Mouse (Mus musculus): ENCODE results near the gene Nek8.

Nek8 gene

DNA sequence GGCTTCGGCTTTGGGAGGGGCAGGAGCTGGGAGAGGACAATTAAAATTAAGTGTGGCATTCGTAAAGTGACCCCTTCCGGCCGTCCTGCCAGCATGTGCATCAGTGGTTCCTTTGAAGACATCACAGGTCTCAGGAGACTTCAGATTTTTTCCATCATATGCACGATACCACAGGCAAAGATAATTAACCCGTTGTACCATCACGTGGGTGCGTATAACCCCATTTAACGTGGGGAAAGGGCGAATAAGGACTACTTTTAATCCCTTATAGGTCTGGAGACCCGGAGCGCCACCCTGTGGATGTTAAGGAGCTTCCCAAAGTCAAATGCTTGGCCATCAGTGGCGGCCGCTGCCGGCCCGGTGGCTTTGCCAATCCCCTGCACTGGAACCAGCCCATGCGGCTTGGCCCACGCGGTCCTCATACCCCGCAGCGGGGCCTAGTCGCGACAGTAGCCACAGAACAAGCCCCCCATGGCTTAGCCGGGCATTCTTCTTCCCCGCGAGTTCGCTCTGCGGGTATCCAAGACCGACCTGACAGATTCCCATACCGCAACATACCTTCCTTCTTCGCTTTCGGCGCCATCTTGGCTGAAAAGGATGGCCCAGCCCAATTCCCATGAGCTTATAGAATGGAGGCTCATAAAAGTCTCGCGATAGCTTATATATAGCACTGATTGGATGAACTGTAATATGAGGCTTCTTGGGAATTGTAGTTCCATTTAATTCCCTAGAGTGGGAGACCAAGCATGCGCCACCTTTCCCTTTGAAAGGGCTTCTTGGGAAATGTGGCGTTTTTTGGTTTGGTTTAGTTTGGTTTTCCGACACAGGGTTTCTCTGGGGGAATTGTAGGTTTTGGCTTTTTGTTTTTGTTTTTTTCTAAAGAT lies 6.7 kb upstream of the Nek8 start, which contains the start of gene Rpl23a:
Rpl23a (minus strand) TSS at position 624 of the 884 bp plus-strand sequence.
- DNase-seq (ENCODE audit: low read depth): peak; percentile 78

DNA sequence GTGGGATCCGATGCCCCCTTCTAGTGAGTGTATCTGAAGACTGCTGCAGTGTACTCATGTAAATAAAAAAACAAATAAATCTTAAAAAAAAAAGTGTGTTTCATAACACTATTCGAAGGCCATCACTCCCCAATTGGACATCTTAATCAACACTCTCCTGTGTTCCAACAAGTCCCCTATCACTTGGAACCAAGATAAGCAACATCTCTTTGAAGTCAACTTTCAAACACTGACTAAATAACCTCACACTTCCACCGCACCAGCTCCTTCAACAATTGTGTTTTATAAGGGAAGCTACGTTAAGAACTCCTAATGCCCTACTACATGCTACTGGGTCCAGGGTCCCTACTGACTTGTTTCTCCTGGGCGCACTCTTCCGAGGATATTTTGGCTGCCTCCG lies 6.0 kb upstream of the Nek8 start:
- no peak for DNase-seq (ENCODE audit: low read depth)

DNA sequence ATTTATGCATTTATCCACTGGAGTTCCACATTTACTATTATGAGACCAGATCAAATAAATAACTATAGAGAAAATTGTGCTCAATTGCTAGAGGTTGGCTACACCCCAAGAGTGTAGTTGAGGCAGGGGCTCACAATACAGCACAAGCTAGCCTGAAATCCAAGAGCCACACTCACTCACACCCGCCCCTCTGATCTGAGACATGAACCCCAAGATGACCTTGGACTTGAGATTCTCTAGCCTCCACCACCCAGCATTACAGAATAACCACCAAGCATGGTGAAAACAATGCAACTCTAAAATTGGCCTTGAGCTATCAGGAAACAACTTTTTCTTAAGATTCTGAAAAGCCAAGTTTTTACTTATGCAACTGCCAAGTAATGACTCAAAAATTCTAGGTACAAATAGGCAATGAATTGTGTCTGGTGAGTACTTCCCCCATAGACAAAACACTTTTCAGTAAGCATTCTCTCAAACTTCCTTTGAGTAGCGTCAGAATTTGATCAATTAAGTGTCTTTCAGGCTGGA lies 5.4 kb upstream of the Nek8 start:
- DNase-seq (ENCODE audit: low read depth): no peak

DNA sequence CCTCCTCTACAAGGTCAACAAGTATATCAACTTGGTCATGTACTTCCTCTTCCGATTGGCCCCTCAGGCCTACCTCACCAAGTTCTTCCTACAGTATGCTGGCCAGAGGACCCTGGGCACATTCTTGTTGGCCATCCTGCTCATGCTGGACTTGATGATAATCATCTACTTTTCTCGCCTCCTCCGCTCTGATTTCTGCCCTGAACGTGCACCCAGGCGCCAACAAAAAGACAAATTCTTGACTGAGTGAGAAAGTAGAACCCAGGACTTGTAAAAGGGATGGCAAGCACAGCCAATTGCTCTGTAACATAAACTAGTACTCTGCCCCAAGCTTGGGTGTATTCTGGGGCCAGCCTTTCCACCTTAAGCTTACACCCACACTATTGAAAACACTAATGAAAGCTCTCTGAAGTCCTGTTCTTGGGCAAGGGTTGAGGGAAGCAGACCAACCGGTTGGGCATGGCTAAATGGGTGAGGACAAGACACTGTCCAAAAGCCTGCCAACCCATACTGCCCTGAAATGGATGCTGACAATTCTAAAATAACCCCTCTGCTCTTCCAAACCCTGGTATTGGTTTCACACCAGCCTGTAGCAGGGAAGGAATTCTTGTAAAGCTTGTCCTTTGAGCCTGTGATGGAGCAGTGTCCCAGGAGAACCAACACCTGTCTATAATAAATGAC lies 3.7 kb upstream of the Nek8 start:
- DNase-seq (ENCODE audit: low read depth): no peak

DNA sequence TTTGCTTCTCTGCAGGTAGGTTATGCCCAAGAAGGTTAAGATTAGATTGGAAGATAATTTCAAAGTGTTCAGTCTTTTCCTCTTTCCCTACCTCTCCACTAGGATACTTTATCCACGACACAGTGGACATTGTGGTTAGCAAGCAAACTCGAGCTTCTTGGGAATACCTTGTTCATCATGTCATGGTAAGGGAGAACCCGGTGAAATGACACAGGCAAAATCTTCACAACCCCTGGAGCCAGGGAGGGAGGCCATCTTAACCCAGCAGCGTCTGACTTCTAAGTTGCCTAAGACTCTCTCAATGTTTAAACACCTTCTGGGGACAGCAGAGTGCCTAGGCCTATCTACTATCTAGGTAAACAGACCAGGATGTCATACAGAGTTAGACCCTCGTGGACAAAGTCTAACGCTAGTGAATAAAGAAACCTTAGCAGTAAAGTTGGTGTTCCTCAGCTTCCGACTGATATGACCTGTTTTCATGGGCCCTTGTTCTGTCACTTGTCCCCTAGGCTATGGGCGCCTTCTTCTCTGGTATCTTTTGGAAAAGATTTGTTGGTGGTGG lies 3.0 kb upstream of the Nek8 start:
- DNase-seq (ENCODE audit: low read depth): no peak

DNA sequence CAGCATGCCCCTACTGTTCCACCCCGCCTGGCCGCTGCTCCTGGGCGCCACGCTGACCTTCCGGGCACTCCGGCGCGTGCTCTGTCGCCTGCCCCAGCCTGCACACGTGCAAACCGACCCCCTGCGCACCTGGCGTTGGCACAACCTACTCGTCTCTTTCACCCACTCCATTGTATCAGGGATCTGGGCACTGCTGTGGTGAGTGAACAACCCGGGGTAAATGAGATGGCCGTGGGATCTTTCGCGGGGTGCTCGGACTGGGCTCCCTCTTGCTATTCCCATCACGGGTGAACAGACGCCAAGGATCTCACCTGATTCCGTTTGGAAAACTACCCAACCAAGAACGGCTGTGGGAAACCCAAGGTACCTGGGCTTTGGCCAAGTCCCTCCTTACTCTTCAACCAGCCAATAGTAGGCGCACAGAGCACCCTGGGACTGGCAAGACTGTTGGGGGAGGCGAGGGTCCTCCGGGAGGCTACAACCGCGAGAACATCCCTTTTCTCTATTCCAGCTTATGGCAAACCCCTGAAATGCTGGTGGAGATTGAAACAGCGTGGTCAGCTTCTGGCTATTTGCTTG lies 2.5 kb upstream of the Nek8 start:
- peak; percentile 77 for DNase-seq (ENCODE audit: low read depth)

DNA sequence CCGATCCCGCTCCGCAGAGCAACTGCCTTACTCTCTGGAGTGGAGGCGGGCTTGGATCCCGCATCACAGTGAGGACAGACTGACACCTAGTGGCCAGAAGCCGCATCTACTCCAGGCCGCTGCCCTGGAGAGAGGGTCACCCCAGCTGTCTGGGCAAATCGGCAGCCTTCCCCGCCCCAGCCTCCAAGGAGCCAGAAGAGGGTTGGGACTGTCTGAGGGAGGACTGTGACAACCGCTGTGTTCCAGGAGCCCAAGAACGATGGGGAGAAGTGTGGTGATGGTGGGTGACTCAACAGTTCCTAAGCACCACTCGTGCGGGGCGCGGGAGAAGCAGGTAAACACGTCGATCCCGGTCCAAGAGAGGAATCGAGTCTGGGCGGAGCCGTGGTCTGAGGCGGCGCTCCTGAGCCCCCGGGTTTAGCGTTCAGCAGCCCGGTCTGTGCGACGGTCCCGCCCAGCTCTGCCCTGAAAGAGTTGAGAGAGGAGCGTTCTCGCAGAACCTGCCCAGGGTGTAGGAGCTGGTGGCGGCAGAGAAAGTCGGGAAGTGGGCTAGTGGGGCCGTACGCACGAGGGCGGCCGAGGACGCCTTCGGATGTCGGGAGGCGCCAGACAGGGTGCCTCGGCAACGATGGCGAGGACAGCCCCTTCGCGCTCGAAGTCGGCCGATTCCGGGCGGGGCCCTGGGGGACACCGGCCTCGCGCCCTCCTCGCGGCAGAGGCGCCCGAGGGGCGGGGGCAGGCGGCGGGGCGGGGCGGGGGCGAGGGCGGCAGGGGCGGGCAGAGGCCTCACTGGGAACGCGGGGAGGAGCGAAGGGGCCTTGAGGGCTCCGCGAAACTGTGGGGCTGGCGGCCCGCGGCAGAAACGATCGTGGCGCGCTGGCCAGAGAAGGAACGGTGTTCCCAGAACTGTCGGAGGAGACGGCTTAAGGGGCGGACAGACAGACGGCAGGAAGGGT lies 1.7 kb upstream of the Nek8 start:
- DNase-seq (ENCODE audit: low read depth): peak; percentile 95

DNA sequence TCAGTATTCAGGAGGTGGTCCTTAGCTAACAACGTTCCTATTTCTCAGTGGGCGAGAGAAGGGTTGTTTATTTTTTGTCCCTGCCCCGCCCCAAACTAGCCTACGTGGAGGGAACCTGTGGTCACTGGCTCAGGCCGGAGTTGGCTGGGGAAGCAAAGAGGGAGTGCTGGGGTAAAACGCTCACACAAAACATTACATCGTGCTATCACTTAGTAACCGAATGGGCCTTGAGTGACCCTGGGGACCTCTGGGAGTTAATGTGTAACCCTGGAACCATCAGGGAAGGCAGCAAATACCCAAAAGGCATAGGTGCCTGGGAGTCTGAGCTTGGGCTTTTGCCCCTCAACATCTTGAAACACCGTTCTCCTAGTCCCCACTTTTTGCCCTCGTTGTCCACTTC lies 962 bp upstream of the Nek8 start:
- DNase-seq (ENCODE audit: low read depth): peak; percentile 65

DNA sequence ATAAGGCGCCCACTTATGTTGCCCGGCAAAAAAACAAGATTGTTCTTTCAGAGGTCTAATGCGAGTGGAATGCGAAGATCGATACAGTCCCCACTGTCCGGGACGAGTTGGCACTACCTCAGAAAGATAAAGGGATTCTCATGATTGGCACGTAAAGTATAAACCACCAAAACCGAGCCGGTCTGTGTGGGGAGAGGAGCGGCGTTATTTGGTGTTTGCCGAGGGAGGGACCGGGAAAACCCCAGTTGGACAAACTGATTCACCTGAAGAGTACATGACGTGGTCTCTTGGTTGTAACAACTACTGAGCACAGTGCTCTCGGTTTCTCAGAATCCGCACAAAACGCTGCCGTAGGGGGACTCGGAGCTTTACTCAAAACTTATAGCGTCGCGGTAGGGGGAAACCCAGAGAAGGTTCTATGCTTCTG lies 443 bp upstream of the Nek8 start:
- no peak for DNase-seq (ENCODE audit: low read depth)

DNA sequence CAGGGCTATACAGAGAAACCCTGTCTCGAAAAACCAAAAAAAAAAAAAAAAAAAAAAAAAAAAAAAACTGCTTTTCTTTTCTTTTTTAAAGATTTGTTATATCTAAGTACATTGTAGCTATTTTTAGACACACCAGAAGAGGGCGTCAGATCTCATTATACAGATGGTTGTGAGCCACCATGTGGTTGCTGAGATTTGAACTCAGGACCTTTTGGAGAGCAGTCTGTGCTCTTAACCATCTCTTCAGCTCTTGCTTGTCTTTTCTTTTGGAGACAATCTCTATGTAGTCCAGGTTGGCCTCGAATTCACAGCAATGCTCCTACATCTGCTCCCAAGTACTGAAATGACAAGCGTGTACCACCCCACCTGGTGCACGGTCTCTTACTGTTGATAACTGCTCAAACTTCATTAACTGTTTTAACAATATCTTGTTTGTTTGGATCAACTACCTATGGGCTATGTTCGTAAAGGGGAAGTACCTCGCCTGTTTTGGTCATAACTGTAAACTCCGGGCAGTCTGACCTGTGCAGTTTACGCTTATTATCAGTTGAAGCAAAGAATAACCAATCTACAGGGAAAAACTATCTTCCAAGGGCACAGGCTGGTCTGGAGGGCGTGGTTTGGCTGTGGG lies 589 bp downstream of the Nek8 start:
- DNase-seq (ENCODE audit: low read depth): no peak

DNA sequence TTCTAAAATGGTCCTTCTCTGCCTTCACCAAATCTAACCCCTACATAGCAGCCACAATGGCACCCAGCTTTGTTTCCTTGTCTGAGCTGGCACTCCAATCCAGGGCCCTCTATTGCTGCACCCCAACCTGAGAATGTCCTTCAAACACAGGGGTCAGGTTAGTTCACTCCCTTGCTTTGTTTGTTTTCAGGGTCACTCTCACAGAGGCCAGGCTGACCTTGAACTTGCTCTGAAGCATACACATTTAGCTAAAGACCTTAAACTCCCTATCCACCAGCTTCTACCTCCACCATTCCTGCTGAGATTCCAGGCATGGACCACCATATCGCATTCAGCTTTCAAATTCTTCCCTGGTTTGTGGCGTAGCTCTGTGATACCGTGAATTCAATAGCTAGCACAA lies 2.0 kb downstream of the Nek8 start:
- DNase-seq (ENCODE audit: low read depth): no peak

DNA sequence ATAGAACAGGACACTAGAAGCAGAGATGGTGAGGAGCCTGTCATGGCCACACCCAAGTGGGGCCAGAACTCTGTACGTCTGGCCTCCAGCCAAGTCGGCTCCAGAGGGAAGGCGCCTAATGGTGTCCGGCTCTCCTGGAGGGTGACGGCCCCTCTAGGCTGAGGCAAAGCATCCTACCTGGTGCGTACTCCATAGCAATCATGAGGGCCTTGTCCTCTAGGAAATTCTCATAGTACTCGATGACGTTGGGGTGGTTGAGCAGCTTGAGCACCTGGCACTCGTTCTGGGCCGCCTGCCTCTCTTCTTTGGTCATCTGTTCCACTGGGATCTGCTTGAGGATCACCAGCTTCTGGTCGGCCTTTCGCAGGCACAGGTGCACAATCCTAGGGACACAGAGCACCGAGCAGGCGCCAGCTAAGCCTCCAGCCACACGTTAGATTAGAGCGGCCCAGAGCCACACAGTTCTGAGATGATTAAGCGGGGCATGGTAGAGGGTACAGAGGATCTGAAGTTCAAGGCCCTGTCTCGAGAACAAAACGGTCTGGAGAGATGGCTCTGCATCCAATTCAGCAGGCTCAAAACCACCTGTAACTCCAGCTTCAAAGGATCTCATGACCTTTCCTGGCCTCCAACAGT lies 3.6 kb downstream of the Nek8 start:
- no peak for DNase-seq (ENCODE audit: low read depth)

DNA sequence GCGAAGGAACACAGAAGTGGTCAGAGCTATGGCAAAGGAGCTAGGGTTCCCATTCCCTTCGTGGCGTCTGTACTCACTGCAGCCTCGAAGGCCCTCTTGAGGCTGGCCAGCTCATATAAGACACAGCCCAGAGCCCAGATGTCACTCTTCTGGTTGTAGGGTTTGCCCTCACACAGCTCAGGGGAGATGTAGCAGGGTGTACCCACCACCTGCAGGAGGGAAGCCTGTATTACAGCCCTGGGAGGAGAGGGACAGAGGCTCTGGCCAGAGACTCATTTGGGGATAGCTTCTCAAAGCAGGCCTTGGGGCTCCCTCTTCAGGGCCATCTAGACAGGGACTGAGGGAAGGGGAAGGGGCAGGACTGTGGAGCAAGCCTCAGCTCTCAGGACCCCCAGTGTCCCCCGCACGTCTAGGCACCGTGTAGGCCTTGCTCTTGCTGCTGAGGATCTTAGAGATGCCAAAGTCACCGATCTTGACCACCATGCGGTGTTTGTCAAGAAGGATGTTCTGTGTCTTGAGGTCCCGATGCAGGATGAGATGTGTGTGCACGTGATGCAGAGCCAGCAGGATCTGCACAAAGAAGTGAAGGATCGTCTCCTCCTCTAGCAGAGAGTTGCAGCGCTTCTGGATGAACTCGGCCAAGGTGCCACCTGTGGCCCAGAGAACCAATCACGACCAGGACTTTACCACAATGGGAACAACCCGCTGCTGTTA lies 4.3 kb downstream of the Nek8 start:
- DNase-seq (ENCODE audit: low read depth): no peak

DNA sequence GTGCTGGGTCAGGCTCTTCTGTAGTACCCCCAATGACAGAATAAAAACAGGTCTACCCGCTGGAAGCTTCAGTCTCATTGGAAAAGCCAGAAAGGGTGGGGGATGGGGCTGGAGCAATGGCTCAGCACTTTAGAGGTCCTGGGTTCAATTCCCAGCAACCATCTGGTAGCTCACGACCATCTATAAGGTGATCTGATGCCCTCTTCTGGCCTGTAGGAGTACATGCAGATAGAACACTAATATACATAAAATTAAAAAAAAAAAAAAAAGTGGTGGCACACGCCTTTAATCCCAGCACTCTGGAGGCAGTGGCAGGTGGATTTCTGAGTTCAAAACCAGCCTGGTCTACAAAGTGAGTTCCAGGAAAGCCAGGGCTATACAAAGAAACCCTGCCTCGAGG lies 5.1 kb downstream of the Nek8 start:
- DNase-seq (ENCODE audit: low read depth): no peak

DNA sequence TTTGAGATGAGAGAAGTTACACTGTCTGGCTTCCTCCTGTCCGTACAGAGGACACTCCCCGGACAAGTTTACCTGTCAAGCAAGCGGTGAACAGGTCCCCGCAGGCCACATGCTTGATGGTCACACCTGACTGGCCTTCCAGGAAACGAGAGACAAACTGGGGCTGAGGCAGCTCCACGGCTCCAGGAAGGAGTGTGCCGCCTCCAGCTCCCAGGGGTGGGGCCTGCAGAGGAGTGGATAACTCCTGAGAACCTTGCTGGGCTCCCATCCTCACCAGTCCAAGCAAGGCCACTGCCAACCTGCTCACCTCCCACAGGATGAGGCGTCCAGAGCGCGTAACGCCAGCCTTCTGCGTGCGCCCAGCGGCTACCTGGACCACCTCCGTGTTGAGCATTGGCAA lies 6.2 kb downstream of the Nek8 start:
- no peak for DNase-seq (ENCODE audit: low read depth)

DNA sequence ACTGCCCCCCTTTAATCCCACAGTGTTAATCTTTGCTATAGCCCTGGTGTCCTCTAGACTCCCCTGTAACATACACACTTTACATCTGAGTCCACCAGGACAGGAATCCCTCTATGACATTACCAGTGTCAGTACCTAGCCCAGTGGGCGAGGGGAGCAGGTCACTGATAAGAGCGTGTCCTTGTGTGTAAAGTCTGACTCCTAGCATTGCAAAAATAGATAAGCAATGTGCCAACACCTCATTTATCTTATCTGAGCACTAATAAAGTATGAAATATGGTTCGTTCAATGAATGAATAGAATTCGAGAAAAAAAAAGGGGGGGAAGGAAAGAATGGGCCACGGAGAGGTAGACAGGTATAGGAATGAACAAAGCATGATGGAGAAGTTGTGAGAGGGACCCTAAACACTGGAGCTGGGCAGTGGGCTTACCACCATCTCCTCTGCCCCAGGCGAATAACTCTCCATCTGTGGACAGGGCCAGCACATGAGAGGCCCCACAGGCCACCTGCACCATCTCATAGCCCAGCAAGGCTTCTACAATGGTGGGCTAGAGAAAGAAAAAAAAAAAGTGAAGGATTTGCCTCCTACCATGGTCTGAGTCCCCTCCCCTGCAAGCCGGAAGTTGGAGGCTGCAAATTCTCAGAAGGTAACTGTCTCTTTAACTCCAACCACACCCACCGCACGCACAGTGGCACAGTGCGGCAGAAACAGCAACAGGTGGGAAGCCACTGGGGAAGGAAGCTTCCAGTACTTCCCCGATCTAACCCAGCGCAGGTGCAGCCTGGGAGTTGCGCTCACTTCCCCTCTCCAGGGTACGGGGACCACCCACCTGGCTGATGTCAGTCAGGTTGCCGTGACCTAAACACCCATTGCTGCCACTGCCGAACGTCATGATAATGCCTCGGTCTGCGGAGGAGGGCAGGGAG lies 7.7 kb downstream of the Nek8 start:
- DNase-seq (ENCODE audit: low read depth): no peak

DNA sequence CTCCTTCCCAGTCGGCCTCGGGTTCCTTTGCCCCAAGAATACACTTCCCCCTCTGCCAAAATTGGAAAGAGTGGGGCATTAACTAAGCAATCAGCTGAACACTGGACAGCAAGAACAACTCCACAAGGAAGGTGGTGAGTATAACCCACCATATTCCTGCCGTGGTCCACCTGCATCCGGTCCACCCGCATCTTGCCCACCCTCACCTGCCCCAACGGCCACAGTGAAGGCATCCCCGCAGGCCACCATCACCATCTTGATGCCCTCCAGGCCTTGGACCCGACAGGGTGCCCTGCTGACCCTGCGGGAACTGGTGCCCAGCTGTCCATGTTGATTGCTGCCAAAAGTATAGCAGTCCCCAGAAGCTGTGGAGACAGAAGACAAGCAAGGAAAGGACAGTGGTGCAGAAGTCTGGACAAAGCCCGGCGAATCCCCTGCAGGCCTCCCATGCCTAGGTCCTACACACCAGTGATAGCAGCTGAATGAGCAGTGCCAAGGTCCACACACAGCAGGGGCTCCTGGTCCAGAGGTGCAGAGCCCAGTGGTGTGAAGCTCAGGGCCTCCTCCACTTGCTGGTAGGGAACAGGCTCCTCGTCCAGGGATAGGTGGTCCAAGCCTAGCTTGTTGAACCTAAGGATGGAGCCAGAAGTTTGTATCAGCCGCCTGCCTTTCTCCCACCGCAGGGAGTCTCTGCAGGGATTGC lies 9.1 kb downstream of the Nek8 start:
- no peak for DNase-seq (ENCODE audit: low read depth)

DNA sequence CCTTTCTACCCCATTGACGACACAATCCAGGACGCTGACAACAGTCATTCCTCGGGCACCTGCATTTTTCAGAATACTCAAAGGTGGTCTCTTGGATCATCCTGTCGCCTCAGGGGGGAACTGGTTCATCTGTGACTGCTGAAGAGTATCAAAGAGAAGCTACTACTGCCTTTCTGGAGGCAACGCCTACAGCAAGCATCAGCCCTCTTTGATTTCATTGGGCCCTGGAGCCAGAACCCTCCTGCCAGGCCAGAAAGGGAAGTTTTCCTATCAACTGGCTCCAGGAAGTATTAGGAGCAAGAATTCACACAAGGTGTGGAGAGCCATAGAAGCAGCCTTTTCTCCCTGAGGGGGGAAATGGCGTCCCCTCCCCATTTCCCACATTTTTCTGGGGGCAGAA lies 9.8 kb downstream of the Nek8 start:
- no peak for DNase-seq (ENCODE audit: low read depth)

Data from fibroblast of lung, adult 2 months (primary cell).